Mouse (Mus musculus): ENCODE results near the gene Zfx. TPM values are rescaled to one million over a fixed set of nuclear protein-coding genes. Genes with fewer than 3 reads are reported as not detected.

Gene Zfx
- polyA plus RNA-seq, 1 experiment from 2014 or later = 18.2 TPM

DNA sequence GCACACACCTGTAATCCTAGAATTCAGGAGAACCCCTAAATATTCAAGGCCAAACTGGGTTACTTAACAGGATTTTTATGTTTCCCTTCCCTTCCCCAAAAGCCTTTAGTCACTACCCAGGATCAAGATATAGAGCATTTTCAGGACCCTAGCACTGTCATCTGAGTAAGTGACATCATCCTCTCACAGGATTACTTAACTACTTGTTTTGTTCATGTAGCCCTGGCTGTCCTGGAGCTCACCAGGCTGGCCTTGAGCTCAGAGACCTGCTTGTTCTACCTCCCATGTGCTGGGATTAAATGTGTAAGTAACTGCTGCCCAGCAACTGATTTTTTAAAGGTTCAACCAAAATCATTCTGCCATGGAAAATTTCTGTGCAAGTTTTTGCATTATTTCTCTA, 20.6 kb downstream of the Zfx start:
- Histone ChIP-seq H3K4me1 (ENCODE audit: control insufficient read depth, insufficient read depth, low read length) (no peaks in the 10 kb centered on the region), H3K4me2 (ENCODE audit: low read length) (no peak overlapping the region), H3K36me3 (ENCODE audit: control insufficient read depth, insufficient read depth, low read length) (no peaks in the 10 kb centered on the region), H3K27me3 (ENCODE audit: control insufficient read depth, insufficient read depth, low read depth, low read length) (peaks cover 8% of the 10 kb centered on the region; the same call in 1 of the 2 replicates), H3K4me3 (ENCODE audit: low read depth, low read length) (no peak overlapping the region), H3K9ac (ENCODE audit: low read depth, low read length) (no peak overlapping the region), H3K9me3 (replicated peaks; ENCODE audit: control insufficient read depth, low read length, poor library complexity, severe bottlenecking) (no peaks in the 10 kb centered on the region), H3K27ac (ENCODE audit: low read length) (no peak overlapping the region)
- ATAC-seq = no peak

DNA sequence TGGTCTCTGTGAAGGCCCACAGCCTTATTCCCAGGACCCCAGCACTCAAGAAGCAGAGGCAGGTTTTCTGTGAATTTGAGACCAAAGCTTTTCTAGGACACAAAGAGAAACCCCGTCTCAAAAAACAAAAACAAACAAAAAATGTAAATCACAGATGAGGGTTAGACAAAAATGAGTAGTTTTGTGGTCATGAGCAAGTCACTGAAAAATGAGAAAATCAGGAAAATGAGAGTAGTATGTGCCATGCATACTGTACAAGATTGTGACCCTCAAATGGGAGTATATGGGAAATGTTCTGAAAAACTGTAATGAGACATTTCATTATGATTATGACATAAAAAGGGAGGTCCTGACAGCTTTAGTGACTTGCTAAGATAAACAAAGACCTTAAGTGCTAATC, 22.9 kb downstream of the Zfx start:
- no peaks in the 10 kb centered on the region for H3K4me1 ChIP-seq (ENCODE audit: control insufficient read depth, insufficient read depth, low read length)
- H3K4me3 ChIP-seq (ENCODE audit: low read depth, low read length) = no peak overlapping the region
- H3K4me2 ChIP-seq (ENCODE audit: low read length) = no peak overlapping the region
- H3K36me3 ChIP-seq (ENCODE audit: control insufficient read depth, insufficient read depth, low read length) = no peaks in the 10 kb centered on the region
- 86% methylated on average over 1 of the region's 1 CpGs for WGBS
- no peaks in the 10 kb centered on the region for H3K9me3 ChIP-seq (replicated peaks; ENCODE audit: control insufficient read depth, low read length, poor library complexity, severe bottlenecking)
- H3K27me3 ChIP-seq (ENCODE audit: control insufficient read depth, insufficient read depth, low read depth, low read length) = peaks cover 6% of the 10 kb centered on the region
- H3K9ac ChIP-seq (ENCODE audit: low read depth, low read length) = no peak overlapping the region
- ATAC-seq = no peak
- no peak overlapping the region for H3K27ac ChIP-seq (ENCODE audit: low read length)

DNA sequence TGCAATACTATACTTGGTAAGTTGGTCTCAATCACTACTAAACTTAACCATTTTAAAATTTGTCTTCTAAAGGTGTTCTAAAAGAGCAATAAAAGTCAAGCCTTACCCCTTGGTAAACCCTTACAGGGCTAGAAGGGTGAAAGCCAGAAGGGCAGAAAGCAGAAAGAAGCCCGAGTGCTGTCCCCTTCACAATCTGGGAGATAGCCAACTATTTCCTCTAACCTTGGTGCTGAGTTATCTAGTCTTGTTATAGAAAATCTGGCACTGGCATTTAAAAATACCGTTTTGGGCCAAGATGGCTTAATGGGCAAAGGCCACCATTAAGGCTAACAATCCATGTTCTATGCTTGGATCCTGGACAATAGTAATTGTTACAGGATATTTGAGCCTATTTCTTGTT, 32.5 kb downstream of the Zfx start:
- no peaks in the 10 kb centered on the region for H3K36me3 ChIP-seq (ENCODE audit: control insufficient read depth, insufficient read depth, low read length)
- ATAC-seq = no peak
- no peak overlapping the region for H3K4me2 ChIP-seq (ENCODE audit: low read length)
- WGBS = 90% methylated on average over 2 of the region's 2 CpGs
- H3K27ac ChIP-seq (ENCODE audit: low read length) = no peak overlapping the region
- H3K27me3 ChIP-seq (ENCODE audit: control insufficient read depth, insufficient read depth, low read depth, low read length) = peaks cover 9% of the 10 kb centered on the region
- H3K4me1 ChIP-seq (ENCODE audit: control insufficient read depth, insufficient read depth, low read length) = no peaks in the 10 kb centered on the region
- no peak overlapping the region for H3K4me3 ChIP-seq (ENCODE audit: low read depth, low read length)
- H3K9me3 ChIP-seq (replicated peaks; ENCODE audit: control insufficient read depth, low read length, poor library complexity, severe bottlenecking) = no peaks in the 10 kb centered on the region
- no peak overlapping the region for H3K9ac ChIP-seq (ENCODE audit: low read depth, low read length)

DNA sequence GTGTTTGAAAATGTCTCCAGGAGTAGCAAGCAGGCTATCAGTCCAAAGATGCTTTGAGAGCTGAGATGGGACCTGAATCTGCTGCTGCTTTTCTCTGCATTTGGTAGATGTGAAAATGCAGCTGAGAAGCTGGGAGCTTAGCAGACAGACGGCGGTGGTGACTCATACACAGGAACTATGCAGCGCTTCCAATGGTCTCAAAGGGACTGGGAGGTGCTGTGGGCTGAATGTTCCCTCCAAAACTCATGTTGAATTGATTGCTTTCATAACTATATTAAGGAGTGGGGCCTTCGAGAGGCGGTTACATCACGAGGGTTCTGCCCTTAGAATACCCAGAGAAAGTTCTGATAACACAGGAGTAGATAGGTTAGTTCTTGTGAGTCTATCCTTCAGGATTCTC, 62.3 kb downstream of the Zfx start:
- no peak overlapping the region for H3K27ac ChIP-seq (ENCODE audit: low read length)
- no peaks in the 10 kb centered on the region for H3K36me3 ChIP-seq (ENCODE audit: control insufficient read depth, insufficient read depth, low read length)
- no peak overlapping the region for H3K9ac ChIP-seq (ENCODE audit: low read depth, low read length)
- peaks cover 14% of the 10 kb centered on the region for H3K27me3 ChIP-seq (ENCODE audit: control insufficient read depth, insufficient read depth, low read depth, low read length)
- 63% methylated on average over 6 of the region's 6 CpGs for WGBS
- no peaks in the 10 kb centered on the region for H3K4me1 ChIP-seq (ENCODE audit: control insufficient read depth, insufficient read depth, low read length)
- no peaks in the 10 kb centered on the region for H3K9me3 ChIP-seq (replicated peaks; ENCODE audit: control insufficient read depth, low read length, poor library complexity, severe bottlenecking)
- H3K4me2 ChIP-seq (ENCODE audit: low read length) = no peak overlapping the region
- no peak for ATAC-seq
- H3K4me3 ChIP-seq (ENCODE audit: low read depth, low read length) = no peak overlapping the region

DNA sequence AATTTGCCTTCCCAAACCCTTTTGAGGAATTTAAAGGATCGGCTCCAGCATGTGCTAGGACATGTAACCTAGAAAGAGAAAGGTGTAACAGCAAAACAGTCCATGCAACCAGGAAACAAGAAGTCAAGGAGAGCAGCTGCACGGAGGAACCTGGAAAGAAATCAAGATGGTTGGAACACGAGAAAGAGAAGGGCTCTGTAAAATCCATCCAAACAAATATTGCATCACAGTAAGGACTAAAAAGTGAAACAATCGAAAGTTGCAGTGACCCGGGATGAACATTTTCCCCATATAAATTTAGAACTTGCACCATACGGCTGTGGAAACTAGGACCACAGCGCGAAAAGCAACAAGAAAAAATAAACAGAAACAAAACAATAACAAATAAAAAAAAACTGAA, 62.8 kb downstream of the Zfx start:
- H3K27me3 ChIP-seq (ENCODE audit: control insufficient read depth, insufficient read depth, low read depth, low read length) = peaks cover 14% of the 10 kb centered on the region
- WGBS = 76% methylated on average over 8 of the region's 8 CpGs
- no peak overlapping the region for H3K4me2 ChIP-seq (ENCODE audit: low read length)
- H3K4me3 ChIP-seq (ENCODE audit: low read depth, low read length) = no peak overlapping the region
- no peak for ATAC-seq
- H3K4me1 ChIP-seq (ENCODE audit: control insufficient read depth, insufficient read depth, low read length) = no peaks in the 10 kb centered on the region
- H3K27ac ChIP-seq (ENCODE audit: low read length) = no peak overlapping the region
- H3K9me3 ChIP-seq (replicated peaks; ENCODE audit: control insufficient read depth, low read length, poor library complexity, severe bottlenecking) = no peaks in the 10 kb centered on the region
- H3K36me3 ChIP-seq (ENCODE audit: control insufficient read depth, insufficient read depth, low read length) = no peaks in the 10 kb centered on the region
- no peak overlapping the region for H3K9ac ChIP-seq (ENCODE audit: low read depth, low read length)

DNA sequence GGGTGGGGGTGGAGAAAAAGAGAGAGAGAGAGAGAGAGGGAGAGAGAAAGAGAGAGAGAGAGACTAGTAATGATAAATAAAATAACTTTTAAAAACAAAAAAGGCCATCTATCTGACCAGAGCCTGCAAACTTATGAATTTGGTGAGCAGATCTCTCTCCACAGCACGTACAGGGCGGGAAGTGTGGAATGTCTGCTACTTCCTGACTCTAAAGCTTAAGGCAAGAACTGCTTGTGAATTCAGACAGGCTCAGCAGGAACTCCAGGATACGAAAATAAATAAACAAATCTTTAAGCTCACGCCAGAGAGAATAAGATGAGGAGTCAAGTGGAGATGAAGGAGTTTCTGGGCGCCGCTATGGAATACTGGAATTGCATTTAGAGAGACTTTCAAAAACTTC, 64.8 kb downstream of the Zfx start:
- Histone ChIP-seq H3K36me3 (ENCODE audit: control insufficient read depth, insufficient read depth, low read length) (no peaks in the 10 kb centered on the region), H3K27ac (ENCODE audit: low read length) (no peak overlapping the region), H3K27me3 (ENCODE audit: control insufficient read depth, insufficient read depth, low read depth, low read length) (peaks cover 11% of the 10 kb centered on the region), H3K9ac (ENCODE audit: low read depth, low read length) (no peak overlapping the region), H3K4me1 (ENCODE audit: control insufficient read depth, insufficient read depth, low read length) (no peaks in the 10 kb centered on the region), H3K4me2 (ENCODE audit: low read length) (no peak overlapping the region), H3K9me3 (replicated peaks; ENCODE audit: control insufficient read depth, low read length, poor library complexity, severe bottlenecking) (no peaks in the 10 kb centered on the region), H3K4me3 (ENCODE audit: low read depth, low read length) (no peak overlapping the region)
- no peak for ATAC-seq
- 32% methylated on average over 6 of the region's 6 CpGs for WGBS

DNA sequence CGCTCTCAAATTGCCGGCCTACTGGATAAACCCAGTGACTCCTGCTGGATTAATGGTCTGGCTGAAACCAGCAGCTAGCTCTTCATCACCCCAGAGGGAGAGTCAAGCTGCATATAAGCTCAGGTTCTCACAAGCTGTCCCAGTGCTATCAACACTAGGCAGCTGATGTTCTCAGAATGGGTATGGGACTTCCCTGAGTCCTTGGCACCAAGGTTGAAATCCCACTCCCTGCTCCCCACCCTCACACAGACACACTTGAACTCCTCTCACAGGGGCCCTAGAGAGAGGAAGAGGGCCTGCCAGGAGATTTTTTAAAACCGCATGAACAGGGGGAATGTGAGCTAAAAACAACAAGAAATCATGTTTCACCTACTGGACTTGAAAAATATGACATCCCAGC, 74.5 kb downstream of the Zfx start:
- Histone ChIP-seq H3K4me1 (ENCODE audit: control insufficient read depth, insufficient read depth, low read length) (no peaks in the 10 kb centered on the region), H3K4me3 (ENCODE audit: low read depth, low read length) (no peak overlapping the region), H3K9ac (ENCODE audit: low read depth, low read length) (no peak overlapping the region), H3K4me2 (ENCODE audit: low read length) (no peak overlapping the region), H3K27ac (ENCODE audit: low read length) (no peak overlapping the region), H3K9me3 (replicated peaks; ENCODE audit: control insufficient read depth, low read length, poor library complexity, severe bottlenecking) (no peaks in the 10 kb centered on the region), H3K36me3 (ENCODE audit: control insufficient read depth, insufficient read depth, low read length) (no peaks in the 10 kb centered on the region), H3K27me3 (ENCODE audit: control insufficient read depth, insufficient read depth, low read depth, low read length) (no peaks in the 10 kb centered on the region)
- ATAC-seq = no peak
- 85% methylated on average over 3 of the region's 3 CpGs for WGBS

DNA sequence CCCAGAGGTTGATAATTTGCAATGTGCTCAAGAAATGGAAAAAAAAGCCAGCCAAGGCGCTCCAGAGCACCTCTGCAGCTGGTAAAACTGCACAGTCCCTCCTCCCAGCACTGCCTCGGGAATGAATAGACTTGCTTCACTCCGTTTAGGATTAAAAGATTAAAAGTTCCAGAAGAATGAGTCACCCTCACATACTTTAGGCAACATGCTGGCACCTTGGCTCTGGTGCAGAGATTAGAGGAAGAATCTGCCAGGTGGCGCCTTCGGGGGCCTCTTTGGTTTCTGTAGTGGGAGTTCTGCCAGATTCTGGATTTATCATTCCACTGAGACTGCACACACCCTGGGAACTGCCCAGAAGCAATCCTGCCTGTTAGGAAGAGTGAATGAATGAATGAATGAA, 75.5 kb downstream of the Zfx start:
- 17% methylated on average over 5 of the region's 5 CpGs for WGBS
- no peak for ATAC-seq
- Histone ChIP-seq H3K27ac (ENCODE audit: low read length) (no peak overlapping the region), H3K4me3 (ENCODE audit: low read depth, low read length) (no peak overlapping the region), H3K27me3 (ENCODE audit: control insufficient read depth, insufficient read depth, low read depth, low read length) (no peaks in the 10 kb centered on the region), H3K4me2 (ENCODE audit: low read length) (no peak overlapping the region), H3K9ac (ENCODE audit: low read depth, low read length) (no peak overlapping the region), H3K9me3 (replicated peaks; ENCODE audit: control insufficient read depth, low read length, poor library complexity, severe bottlenecking) (no peaks in the 10 kb centered on the region), H3K36me3 (ENCODE audit: control insufficient read depth, insufficient read depth, low read length) (no peaks in the 10 kb centered on the region), H3K4me1 (ENCODE audit: control insufficient read depth, insufficient read depth, low read length) (no peaks in the 10 kb centered on the region)

DNA sequence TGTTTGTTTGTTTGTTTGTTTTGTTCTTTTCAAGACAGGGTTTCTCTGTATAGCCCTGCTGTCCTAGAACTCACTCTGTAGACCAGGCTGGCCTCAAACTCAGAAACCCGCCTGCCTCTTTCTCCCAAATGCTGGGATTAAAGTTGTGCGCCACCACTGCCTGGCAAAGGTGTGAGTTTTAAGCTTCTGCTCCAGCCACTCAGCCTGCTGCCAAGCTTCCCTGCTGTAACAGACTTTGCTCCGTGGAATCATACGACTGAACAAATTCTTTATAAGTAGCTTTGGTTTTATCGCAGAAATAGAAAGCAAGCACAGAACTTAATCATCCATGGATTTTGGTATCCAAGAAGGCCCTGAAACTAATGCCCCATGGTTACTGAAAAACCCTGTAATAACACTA, 76.1 kb downstream of the Zfx start:
- Histone ChIP-seq H3K27me3 (ENCODE audit: control insufficient read depth, insufficient read depth, low read depth, low read length) (no peaks in the 10 kb centered on the region), H3K4me2 (ENCODE audit: low read length) (no peak overlapping the region), H3K4me3 (ENCODE audit: low read depth, low read length) (no peak overlapping the region), H3K27ac (ENCODE audit: low read length) (no peak overlapping the region), H3K36me3 (ENCODE audit: control insufficient read depth, insufficient read depth, low read length) (no peaks in the 10 kb centered on the region), H3K9ac (ENCODE audit: low read depth, low read length) (no peak overlapping the region), H3K4me1 (ENCODE audit: control insufficient read depth, insufficient read depth, low read length) (no peaks in the 10 kb centered on the region), H3K9me3 (replicated peaks; ENCODE audit: control insufficient read depth, low read length, poor library complexity, severe bottlenecking) (no peaks in the 10 kb centered on the region)
- WGBS = 71% methylated on average over 5 of the region's 5 CpGs
- ATAC-seq = no peak

DNA sequence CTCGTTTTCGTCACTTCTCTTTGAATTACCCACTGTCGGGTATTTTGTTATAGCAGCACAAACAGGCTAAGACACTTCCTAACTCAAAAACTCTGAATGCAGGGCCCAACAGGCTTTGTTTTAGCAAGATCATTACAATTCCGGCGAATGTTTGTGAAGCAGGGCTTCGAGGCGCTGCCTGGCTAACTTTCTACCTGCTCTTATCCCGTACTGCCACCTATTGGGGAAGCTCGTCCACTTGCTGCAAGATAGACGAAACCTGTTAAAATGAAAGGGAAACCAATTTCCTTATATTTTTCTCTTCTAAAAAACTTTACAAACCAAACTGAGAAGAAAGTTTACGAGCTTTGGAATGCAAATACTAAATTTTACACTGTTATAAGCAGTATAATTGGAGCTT, 90.6 kb downstream of the Zfx start:
- Histone ChIP-seq H3K4me3 (ENCODE audit: low read depth, low read length) (no peak overlapping the region), H3K27me3 (ENCODE audit: control insufficient read depth, insufficient read depth, low read depth, low read length) (peaks cover 8% of the 10 kb centered on the region), H3K27ac (ENCODE audit: low read length) (no peak overlapping the region), H3K4me1 (ENCODE audit: control insufficient read depth, insufficient read depth, low read length) (no peaks in the 10 kb centered on the region), H3K36me3 (ENCODE audit: control insufficient read depth, insufficient read depth, low read length) (no peaks in the 10 kb centered on the region), H3K9me3 (replicated peaks; ENCODE audit: control insufficient read depth, low read length, poor library complexity, severe bottlenecking) (no peaks in the 10 kb centered on the region), H3K9ac (ENCODE audit: low read depth, low read length) (no peak overlapping the region), H3K4me2 (ENCODE audit: low read length) (no peak overlapping the region)
- no peak for ATAC-seq
- 31% methylated on average over 11 of the region's 11 CpGs for WGBS
